Mouse (Mus musculus) MEL (cell line): ENCODE data around the gene Rnf181. TPM values are rescaled to one million over a fixed set of nuclear protein-coding genes. Genes with fewer than 3 reads are reported as not detected.

Experiments used
- DNase-seq: peaks from one replicate; pipeline ENCODE4 v3.0.0; 2011; ENCODE audit warnings: low read depth, low spot score
- H3K27ac ChIP-seq: 2 replicates; pipeline ENCODE4 v1.5.1; 2012; ENCODE audit warnings: low read depth, mild to moderate bottlenecking, control low read depth, low read length, moderate library complexity; ENCODE audit not compliant: control insufficient read depth
- H3K27me3 ChIP-seq, 2 experiments: fragments of 150-350 bp in 1 of 2; sonication (generic) in 1 of 2; 2 replicates each; pipeline ENCODE4 v1.6.1; 2012; ENCODE audit warnings: low read length in 2 of 2, mild to moderate bottlenecking in 2 of 2, improper control_type of control experiment in 1 of 2, moderate library complexity in 1 of 2; ENCODE audit not compliant: insufficient read depth in 2 of 2, control insufficient read depth in 1 of 2
- H3K36me3 ChIP-seq, 2 experiments: 2 replicates each; pipeline ENCODE4 v1.6.1; 2012 to 2014; ENCODE audit warnings: low read length in 2 of 2, improper control_type of control experiment in 1 of 2, inconsistent platforms in 1 of 2, mild to moderate bottlenecking in 1 of 2; ENCODE audit not compliant: insufficient read depth in 2 of 2, control insufficient read depth in 1 of 2
- H3K4me1 ChIP-seq, 2 experiments: fragments of 150-350 bp in 1 of 2; sonication (generic) in 1 of 2; 2 replicates each; pipeline ENCODE4 v1.6.1; 2012; ENCODE audit warnings: low read length in 2 of 2, improper control_type of control experiment in 1 of 2, mild to moderate bottlenecking in 1 of 2; ENCODE audit not compliant: insufficient read depth in 2 of 2, control insufficient read depth in 1 of 2
- H3K4me3 ChIP-seq, 2 experiments: fragments of 150-350 bp in 1 of 2; sonication (generic) in 1 of 2; 2 replicates each; pipeline ENCODE4 v1.5.1; 2012; ENCODE audit warnings: low read depth in 2 of 2, low read length in 2 of 2, mild to moderate bottlenecking in 2 of 2, moderate library complexity in 2 of 2, control low read depth in 1 of 2, improper control_type of control experiment in 1 of 2; ENCODE audit not compliant: control insufficient read depth in 1 of 2, insufficient read depth in 1 of 2
- H3K79me2 ChIP-seq: 2 replicates; pipeline ENCODE4 v1.6.1; 2012; ENCODE audit warnings: mild to moderate bottlenecking, low read length, moderate library complexity; ENCODE audit not compliant: control insufficient read depth, poor library complexity, insufficient read depth
- H3K9ac ChIP-seq: 2 replicates; pipeline ENCODE4 v1.6.1; 2012; ENCODE audit warnings: low read depth, mild to moderate bottlenecking, control low read depth, low read length, moderate library complexity; ENCODE audit not compliant: control insufficient read depth, poor library complexity, severe bottlenecking
- H3K9me3 ChIP-seq: fragments of 150-350 bp; sonication (generic); replicated peaks from 2 replicates; pipeline ENCODE4 v1.6.1; 2012; ENCODE audit warnings: mild to moderate bottlenecking, low read length, improper control_type of control experiment, moderate library complexity; ENCODE audit not compliant: insufficient read depth
- BHLHE40 ChIP-seq: IDR thresholded peaks from 2 replicates; pipeline ENCODE4 v1.6.1; 2012; ENCODE audit warnings: low read depth, mild to moderate bottlenecking, inconsistent platforms, low read length, improper control_type of control experiment, borderline replicate concordance
- CHD1 ChIP-seq: IDR thresholded peaks from 2 replicates; pipeline ENCODE4 v1.6.1; 2012; ENCODE audit warnings: low read depth, mild to moderate bottlenecking, inconsistent platforms, low read length, improper control_type of control experiment
- ELF1 ChIP-seq: IDR thresholded peaks from 2 replicates; pipeline ENCODE4 v1.6.1; 2014; ENCODE audit warnings: low read depth, mild to moderate bottlenecking, inconsistent platforms, low read length, improper control_type of control experiment, moderate library complexity
- GABPA ChIP-seq: IDR thresholded peaks from 2 replicates; pipeline ENCODE4 v1.6.1; 2012; ENCODE audit warnings: low read depth, mild to moderate bottlenecking, inconsistent platforms, low read length, improper control_type of control experiment, moderate library complexity
- JUND ChIP-seq: IDR thresholded peaks from 2 replicates; pipeline ENCODE4 v1.6.1; 2011; ENCODE audit warnings: low read depth, mild to moderate bottlenecking, improper control_type of control experiment, low read length
- MAZ ChIP-seq: IDR thresholded peaks from 2 replicates; pipeline ENCODE4 v1.6.1; 2012; ENCODE audit warnings: low read depth, mild to moderate bottlenecking, inconsistent platforms, low read length, improper control_type of control experiment
- MEF2A ChIP-seq: IDR thresholded peaks from 2 replicates; pipeline ENCODE4 v1.6.1; 2014; ENCODE audit warnings: low read depth, mild to moderate bottlenecking, inconsistent platforms, low read length, improper control_type of control experiment; ENCODE audit not compliant: poor library complexity, insufficient replicate concordance, severe bottlenecking; ENCODE audit errors: extremely low read depth
- MXI1 ChIP-seq: IDR thresholded peaks from 2 replicates; pipeline ENCODE4 v1.6.1; 2011; ENCODE audit warnings: mild to moderate bottlenecking, low read depth, low read length, improper control_type of control experiment
- MYC ChIP-seq: IDR thresholded peaks from 2 replicates; pipeline ENCODE4 v1.6.1; 2011; ENCODE audit warnings: low read depth, mild to moderate bottlenecking, low read length, improper control_type of control experiment, moderate library complexity
- NELFE ChIP-seq: IDR thresholded peaks from 2 replicates; pipeline ENCODE4 v1.6.1; 2011; ENCODE audit warnings: low read depth, low read length, improper control_type of control experiment
- POLR2A ChIP-seq, 2 experiments: IDR thresholded peaks; 2 replicates each; pipeline ENCODE4 v1.6.1; 2011 to 2012; ENCODE audit warnings: low read length in 2 of 2, mild to moderate bottlenecking in 2 of 2, control low read depth in 1 of 2, improper control_type of control experiment in 1 of 2, low read depth in 1 of 2, moderate library complexity in 1 of 2; ENCODE audit not compliant: control insufficient read depth in 1 of 2, insufficient read depth in 1 of 2, poor library complexity in 1 of 2
- POLR2AphosphoS5 ChIP-seq: IDR thresholded peaks from 2 replicates; pipeline ENCODE4 v1.6.1; 2012; ENCODE audit warnings: low read depth, borderline replicate concordance, mild to moderate bottlenecking, inconsistent platforms, low read length, moderate library complexity, mixed read lengths
- RCOR1 ChIP-seq: IDR thresholded peaks from 2 replicates; pipeline ENCODE4 v1.6.1; 2012; ENCODE audit warnings: low read depth, mild to moderate bottlenecking, inconsistent platforms, low read length, improper control_type of control experiment
- SMC3 ChIP-seq: IDR thresholded peaks from 2 replicates; pipeline ENCODE4 v1.6.1; 2011; ENCODE audit warnings: low read depth, low read length, improper control_type of control experiment
- TAL1 ChIP-seq: IDR thresholded peaks from 2 replicates; pipeline ENCODE4 v1.6.1; 2012; ENCODE audit warnings: mild to moderate bottlenecking, inconsistent platforms, low read length, moderate library complexity, mixed read lengths
- TCF12 ChIP-seq: IDR thresholded peaks from 2 replicates; pipeline ENCODE4 v1.6.1; 2014; ENCODE audit warnings: low read depth, mild to moderate bottlenecking, inconsistent platforms, low read length, improper control_type of control experiment, moderate library complexity
- ZMIZ1 ChIP-seq: IDR thresholded peaks from 2 replicates; pipeline ENCODE4 v1.6.1; 2012; ENCODE audit warnings: low read depth, mild to moderate bottlenecking, inconsistent platforms, low read length, improper control_type of control experiment, moderate library complexity
- ZNF384 ChIP-seq: IDR thresholded peaks from 2 replicates; pipeline ENCODE4 v1.6.1; 2012; ENCODE audit warnings: low read depth, mild to moderate bottlenecking, inconsistent platforms, low read length, improper control_type of control experiment
- polyA plus RNA-seq, 2 experiments: library from polyadenylated mRNA; stranded (reverse) in 1 of 2; unstranded in 1 of 2; fragments of >175 nt in 1 of 2; fragments of >200 nt in 1 of 2; gene quantifications; 2 replicates each; pipeline versions ENCODE4 v1.2.1 to v1.2.4; 2012; ENCODE audit warnings: low replicate concordance in 2 of 2, low read depth in 1 of 2; ENCODE audit not compliant: insufficient read length in 2 of 2, insufficient read depth in 1 of 2, missing spikeins in 1 of 2
- total RNA-seq: library from RNA; depleted of rRNA; stranded (reverse); fragments of 300-350 nt; gene quantifications from 2 replicates; pipeline ENCODE4 v1.2.3, GENCODE M21; 2012

Gene Rnf181
- total and polyA plus RNA-seq, 3 experiments: 47.2 to 268 (median 107) TPM

GRCm38 (mm10) chr6:72388266-72388665 is 21.5 kb upstream of the Rnf181 start:
- H3K27ac ChIP-seq: peak overlapping the region; percentile 99
- H3K9me3 ChIP-seq: no peaks in the 10 kb centered on the region
- DNase-seq: peak; percentile 74
- H3K4me1 ChIP-seq: peaks cover 4 to 56% of the 10 kb centered on the region in 2 experiments; a peak in 3 of 4 replicates
- TF ChIP-seq JUND (no peak), POLR2A (IDR thresholded peaks at IDR 0.05; ENCODE audit: control insufficient read depth in 1 of 2, insufficient read depth in 1 of 2, low read depth in 1 of 2, low read length in 2 of 2, poor library complexity in 1 of 2) (peak in 1 of 2 experiments; percentile 44; a peak in 1 of 4 replicates), SMC3 (no peak), TAL1 (no peak), MEF2A (no peak), RCOR1 (no peak), NELFE (no peak), POLR2AphosphoS5 (0 out of 2 replicates have a peak, but pooled peaks have one; percentile 84), CHD1 (no peak), GABPA (no peak), MAZ (no peak), ZNF384 (no peak), BHLHE40 (no peak)
- H3K79me2 ChIP-seq: peaks cover 61% of the 10 kb centered on the region
- H3K4me3 ChIP-seq: peak overlapping the region in 1 of 2 experiments; percentile 51; a peak in 2 of 4 replicates
- H3K27me3 ChIP-seq: no peaks in the 10 kb centered on the region
- H3K36me3 ChIP-seq: peaks cover 2 to 57% of the 10 kb centered on the region in 2 experiments; a peak in 3 of 4 replicates
- H3K9ac ChIP-seq: peak overlapping the region; percentile 84

DNA sequence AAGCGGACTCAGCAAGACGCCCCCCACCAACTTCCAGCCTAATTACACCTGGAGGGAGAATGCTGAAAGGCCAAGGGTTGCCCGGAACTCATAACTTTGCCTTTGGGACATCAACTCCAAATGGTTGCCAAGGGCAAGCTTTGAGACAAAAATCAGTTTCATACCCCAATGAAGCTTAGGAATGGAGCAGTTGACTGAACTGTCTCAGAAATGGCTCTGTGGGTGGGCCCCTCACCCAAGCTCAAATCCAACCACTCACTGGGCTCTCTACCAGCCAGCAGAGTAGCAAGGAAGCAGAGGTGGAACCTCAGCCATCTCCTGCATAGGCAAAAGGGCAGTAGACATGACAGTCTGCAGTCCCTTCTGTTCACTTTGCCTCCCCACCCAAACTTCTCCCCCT is 21.1 kb upstream of the Rnf181 start:
- no peak for TF ChIP-seq TCF12
- TF ChIP-seq MYC: no peak
- TF ChIP-seq ELF1: no peak
- no peak for TF ChIP-seq MXI1
- no peak for TF ChIP-seq ZMIZ1
- Histone ChIP-seq H3K4me1 (peaks cover 9 to 56% of the 10 kb centered on the region in 2 experiments; a peak in 3 of 4 replicates), H3K36me3 (peaks cover 2 to 57% of the 10 kb centered on the region in 2 experiments; a peak in 3 of 4 replicates), H3K9ac (peak overlapping the region; percentile 84), H3K9me3 (no peaks in the 10 kb centered on the region), H3K4me3 (no peak overlapping the region), H3K27me3 (no peaks in the 10 kb centered on the region), H3K27ac (peak overlapping the region; percentile 99), H3K79me2 (peaks cover 61% of the 10 kb centered on the region)
- DNase-seq: peak; percentile 82
